Mouse (Mus musculus) liver, embryonic 13.5 days (tissue): ENCODE data around the gene Hnrnph3. TPM values are rescaled to one million over a fixed set of nuclear protein-coding genes. Genes with fewer than 3 reads are reported as not detected.
A peak's percentile ranks its signal among the peaks of the same experiment; 100 is the strongest.

ENCODE experiments used
- ATAC-seq: fragments of 200-750 bp; cut with Nextera tagmentation; 2 replicates; pipeline ENCODE4 v1.8.0; 2017; ENCODE audit warnings: low read depth, mild to moderate bottlenecking, moderate number of reproducible peaks, moderate library complexity
- DNase-seq: peaks from one replicate; pipeline ENCODE4 v3.0.0; 2022
- H3K27ac ChIP-seq: fragments of 300-500 bp; sonication (generic); 2 replicates; pipeline ENCODE4 v1.5.1; 2015; ENCODE audit warnings: moderate library complexity, mild to moderate bottlenecking, inconsistent platforms
- H3K27me3 ChIP-seq: fragments of 300-500 bp; sonication (generic); 2 replicates; pipeline ENCODE4 v1.6.1; 2015; ENCODE audit warnings: mild to moderate bottlenecking, inconsistent platforms
- H3K36me3 ChIP-seq: fragments of 300-500 bp; sonication (generic); 2 replicates; pipeline ENCODE4 v1.6.1; 2015; ENCODE audit warnings: mild to moderate bottlenecking, inconsistent platforms
- H3K4me1 ChIP-seq: fragments of 300-500 bp; sonication (generic); replicated peaks from 2 replicates; pipeline ENCODE4 v1.6.1; 2015; ENCODE audit warnings: inconsistent platforms
- H3K4me2 ChIP-seq: fragments of 300-500 bp; sonication (generic); 2 replicates; pipeline ENCODE4 v1.6.1; 2015; ENCODE audit warnings: inconsistent platforms, mild to moderate bottlenecking, moderate library complexity
- H3K4me3 ChIP-seq: fragments of 300-500 bp; sonication (generic); replicated peaks from 2 replicates; pipeline ENCODE4 v1.5.1; 2015; ENCODE audit warnings: mild to moderate bottlenecking, inconsistent platforms
- H3K9ac ChIP-seq: fragments of 300-500 bp; sonication (generic); 2 replicates; pipeline ENCODE4 v1.6.1; 2015; ENCODE audit warnings: mild to moderate bottlenecking, inconsistent platforms
- H3K9me3 ChIP-seq: fragments of 300-500 bp; sonication (generic); replicated peaks from 2 replicates; pipeline ENCODE4 v1.6.1; 2016; ENCODE audit warnings: inconsistent platforms
- WGBS: fragments of 180-500 bp; shearing (Covaris S2); methylation state at CpG from one replicate; pipeline ENCODE4 v1.1.7; 2015; ENCODE audit not compliant: insufficient replicate concordance; 5-methylcytosine and 5-hydroxymethylcytosine counted together
- polyA plus RNA-seq: library from polyadenylated mRNA; unstranded; fragments of >200 nt; fragmentation: Nextera tagmentation; extraction: Ambion mirVana; gene quantifications from 2 replicates; pipeline ENCODE4 v1.2.1, GENCODE M21; 2015

Gene Hnrnph3
- polyA plus RNA-seq, 1 experiment from 2014 or later: 25.5 TPM

- Histone ChIP-seq H3K4me3 (no peak overlapping the region), H3K9ac (no peak overlapping the region), H3K4me1 (peaks cover 22% of the 10 kb centered on the region), H3K36me3 (peaks cover 65% of the 10 kb centered on the region), H3K9me3 (no peaks in the 10 kb centered on the region), H3K27me3 (no peaks in the 10 kb centered on the region), H3K4me2 (no peak overlapping the region), H3K27ac (no peak overlapping the region)
- WGBS: 48% methylated on average over 3 of the region's 3 CpGs
- ATAC-seq: no peak
- DNase-seq: no peak
These were observed 10.5 kb downstream of the Hnrnph3 start for GRCm38 (mm10) chr10:63013476-63013875.

GRCm38 (mm10) chr10:63011556-63011955, 12.5 kb downstream of the Hnrnph3 start:
- Histone ChIP-seq H3K9me3 (no peaks in the 10 kb centered on the region), H3K36me3 (peaks cover 54% of the 10 kb centered on the region), H3K4me1 (peaks cover 22% of the 10 kb centered on the region), H3K4me3 (no peak overlapping the region), H3K27ac (no peak overlapping the region), H3K4me2 (no peak overlapping the region), H3K27me3 (no peaks in the 10 kb centered on the region), H3K9ac (no peak overlapping the region)
- ATAC-seq (no peak), DNase-seq (no peak)
- 85% methylated on average over 6 of the region's 6 CpGs for WGBS

- ATAC-seq: peak; percentile 61; the same call in 1 of the 2 replicates
- Histone ChIP-seq H3K27me3 (no peaks in the 10 kb centered on the region), H3K4me1 (peaks cover 22% of the 10 kb centered on the region), H3K4me3 (no peak overlapping the region), H3K9me3 (no peaks in the 10 kb centered on the region), H3K9ac (no peak overlapping the region), H3K4me2 (no peak overlapping the region), H3K36me3 (peaks cover 41% of the 10 kb centered on the region), H3K27ac (no peak overlapping the region; the same call in 1 of the 2 replicates)
- no peak for DNase-seq
- WGBS: 40% methylated on average over 4 of the region's 4 CpGs
These were observed 13.7 kb downstream of the Hnrnph3 start for GRCm38 (mm10) chr10:63010268-63010667.

GRCm38 (mm10) chr10:63008193-63008592, 15.8 kb downstream of the Hnrnph3 start:
- Histone ChIP-seq H3K36me3 (peaks cover 25% of the 10 kb centered on the region), H3K4me1 (peaks cover 16% of the 10 kb centered on the region), H3K9ac (no peak overlapping the region), H3K4me2 (no peak overlapping the region), H3K9me3 (no peaks in the 10 kb centered on the region), H3K27ac (no peak overlapping the region), H3K4me3 (no peak overlapping the region), H3K27me3 (no peaks in the 10 kb centered on the region)
- DNase-seq: no peak
- no peak for ATAC-seq
- 66% methylated on average over 3 of the region's 3 CpGs for WGBS

GRCm38 (mm10) chr10:63004556-63004955, 19.5 kb downstream of the Hnrnph3 start:
- Histone ChIP-seq H3K9me3 (no peaks in the 10 kb centered on the region), H3K9ac (no peak overlapping the region), H3K4me1 (peaks cover 15% of the 10 kb centered on the region), H3K36me3 (peaks cover 13% of the 10 kb centered on the region; the same call in 1 of the 2 replicates), H3K27ac (no peak overlapping the region), H3K4me2 (no peak overlapping the region), H3K4me3 (no peak overlapping the region), H3K27me3 (no peaks in the 10 kb centered on the region)
- 80% methylated on average over 9 of the region's 9 CpGs for WGBS
- ATAC-seq: no peak
- no peak for DNase-seq

- WGBS: 68% methylated on average over 9 of the region's 9 CpGs
These were observed 20.8 kb downstream of the Hnrnph3 start for GRCm38 (mm10) chr10:63003252-63003651.

GRCm38 (mm10) chr10:63000584-63000983, 23.4 kb downstream of the Hnrnph3 start:
- H3K4me3 ChIP-seq: no peak overlapping the region
- H3K4me1 ChIP-seq: peaks cover 12% of the 10 kb centered on the region
- ATAC-seq (peak; percentile 90), DNase-seq (peak; percentile 42)
- no peaks in the 10 kb centered on the region for H3K9me3 ChIP-seq
- H3K27ac ChIP-seq: no peak overlapping the region
- WGBS: 50% methylated on average over 9 of the region's 9 CpGs
- H3K27me3 ChIP-seq: no peaks in the 10 kb centered on the region
- peaks cover 24% of the 10 kb centered on the region for H3K36me3 ChIP-seq
- H3K4me2 ChIP-seq: no peak overlapping the region
- H3K9ac ChIP-seq: no peak overlapping the region; the same call in 1 of the 2 replicates

More at GRCm38 (mm10) chr10:63003252-63003651, 20.8 kb downstream of the Hnrnph3 start:
- Histone ChIP-seq H3K27ac (no peak overlapping the region), H3K9me3 (no peaks in the 10 kb centered on the region), H3K36me3 (peaks cover 16% of the 10 kb centered on the region), H3K4me2 (no peak overlapping the region), H3K27me3 (no peaks in the 10 kb centered on the region), H3K4me1 (peaks cover 12% of the 10 kb centered on the region), H3K9ac (no peak overlapping the region), H3K4me3 (no peak overlapping the region)
- DNase-seq: no peak
- ATAC-seq: no peak

- ATAC-seq (no peak), DNase-seq (no peak)
- Histone ChIP-seq H3K27ac (no peak overlapping the region), H3K36me3 (peaks cover 16% of the 10 kb centered on the region), H3K9me3 (no peaks in the 10 kb centered on the region), H3K9ac (no peak overlapping the region), H3K4me2 (no peak overlapping the region), H3K27me3 (no peaks in the 10 kb centered on the region), H3K4me1 (no peaks in the 10 kb centered on the region), H3K4me3 (no peak overlapping the region)
- 79% methylated on average over 6 of the region's 9 CpGs for WGBS
These were observed 30.0 kb downstream of the Hnrnph3 start for GRCm38 (mm10) chr10:62993991-62994390.

GRCm38 (mm10) chr10:62990636-62991035, 33.4 kb downstream of the Hnrnph3 start:
- no peak for ATAC-seq
- no peak for DNase-seq
- Histone ChIP-seq H3K4me1 (no peaks in the 10 kb centered on the region), H3K27me3 (no peaks in the 10 kb centered on the region), H3K9me3 (no peaks in the 10 kb centered on the region), H3K27ac (no peak overlapping the region), H3K4me2 (no peak overlapping the region), H3K4me3 (no peak overlapping the region), H3K9ac (no peak overlapping the region), H3K36me3 (0 out of 2 replicates have a peak, but pooled peaks cover 3% of the 10 kb centered on the region)
- WGBS: 86% methylated on average over 15 of the region's 15 CpGs

GRCm38 (mm10) chr10:62987341-62987740, 36.7 kb downstream of the Hnrnph3 start:
- DNase-seq (peak; percentile 42), ATAC-seq (no peak)
- no peak overlapping the region for H3K4me2 ChIP-seq
- no peak overlapping the region for H3K27ac ChIP-seq
- 15% methylated on average over 3 of the region's 3 CpGs for WGBS
- 0 out of 2 replicates have a peak, but pooled peaks cover 2% of the 10 kb centered on the region for H3K36me3 ChIP-seq
- H3K4me3 ChIP-seq: no peak overlapping the region
- H3K9me3 ChIP-seq: no peaks in the 10 kb centered on the region
- H3K4me1 ChIP-seq: no peaks in the 10 kb centered on the region
- H3K27me3 ChIP-seq: no peaks in the 10 kb centered on the region
- no peak overlapping the region for H3K9ac ChIP-seq

- Histone ChIP-seq H3K36me3 (no peaks in the 10 kb centered on the region), H3K9me3 (no peaks in the 10 kb centered on the region)
- 75% methylated on average over 6 of the region's 6 CpGs for WGBS
These were observed 39.5 kb downstream of the Hnrnph3 start for GRCm38 (mm10) chr10:62984495-62984894.

GRCm38 (mm10) chr10:62984072-62984471, 39.9 kb downstream of the Hnrnph3 start:
- Histone ChIP-seq H3K4me1 (peaks cover 15% of the 10 kb centered on the region), H3K9ac (no peak overlapping the region), H3K4me2 (no peak overlapping the region), H3K36me3 (no peaks in the 10 kb centered on the region), H3K27me3 (no peaks in the 10 kb centered on the region), H3K9me3 (no peaks in the 10 kb centered on the region), H3K4me3 (no peak overlapping the region), H3K27ac (no peak overlapping the region)
- no peak for ATAC-seq
- 78% methylated on average over 11 of the region's 11 CpGs for WGBS
- no peak for DNase-seq

More at GRCm38 (mm10) chr10:62984495-62984894, 39.5 kb downstream of the Hnrnph3 start:
- Histone ChIP-seq H3K27ac (no peak overlapping the region), H3K4me3 (no peak overlapping the region), H3K4me1 (peaks cover 14% of the 10 kb centered on the region), H3K9ac (no peak overlapping the region), H3K4me2 (no peak overlapping the region), H3K27me3 (no peaks in the 10 kb centered on the region)
- DNase-seq (no peak), ATAC-seq (no peak)
